Mouse (Mus musculus): Measurements from ENCODE around the gene Hoga1. TPM values are rescaled to one million over a fixed set of nuclear protein-coding genes. Genes with fewer than 3 reads are reported as not detected.

Gene Hoga1
- total RNA-seq, 2 experiments from 2014 or later: 1.1 to 1.7 TPM

DNA sequence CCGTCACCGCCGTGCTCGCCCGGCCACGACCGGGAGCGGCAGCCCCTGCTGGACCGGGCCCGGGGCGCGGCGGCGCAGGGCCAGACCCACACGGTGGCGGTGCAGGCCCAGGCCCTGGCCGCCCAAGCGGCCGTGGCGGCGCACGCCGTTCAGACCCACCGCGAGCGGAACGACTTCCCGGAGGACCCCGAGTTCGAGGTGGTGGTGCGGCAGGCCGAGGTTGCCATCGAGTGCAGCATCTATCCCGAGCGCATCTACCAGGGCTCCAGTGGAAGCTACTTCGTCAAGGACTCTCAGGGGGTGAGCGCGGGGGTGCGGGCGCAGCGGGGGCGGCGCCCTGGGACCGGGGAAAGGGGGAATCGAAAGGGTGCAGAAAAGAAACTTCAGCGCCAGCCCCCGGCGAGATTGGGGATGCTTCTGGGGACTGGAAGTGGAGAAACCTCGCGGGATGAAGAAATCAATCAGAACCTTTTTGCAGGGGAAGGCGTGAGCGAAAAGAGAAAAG is 45.3 kb downstream of the Hoga1 start:
- intact Hi-C loops (cut with DNase I): loop anchor here (2.0 kb wide), 1 partner anchor 38 kb away; the partner anchor contains the start of gene Avpi1

GRCm38 (mm10) chr19:42099406-42099805 is 54.0 kb downstream of the Hoga1 start:
- DNase-seq (ENCODE audit: low spot score): no peak
- intact Hi-C loops (cut with DNase I): no loop called here

More for the DNA sequence above, 45.3 kb downstream of the Hoga1 start:
- DNase-seq (ENCODE audit: low spot score): no peak

DNA sequence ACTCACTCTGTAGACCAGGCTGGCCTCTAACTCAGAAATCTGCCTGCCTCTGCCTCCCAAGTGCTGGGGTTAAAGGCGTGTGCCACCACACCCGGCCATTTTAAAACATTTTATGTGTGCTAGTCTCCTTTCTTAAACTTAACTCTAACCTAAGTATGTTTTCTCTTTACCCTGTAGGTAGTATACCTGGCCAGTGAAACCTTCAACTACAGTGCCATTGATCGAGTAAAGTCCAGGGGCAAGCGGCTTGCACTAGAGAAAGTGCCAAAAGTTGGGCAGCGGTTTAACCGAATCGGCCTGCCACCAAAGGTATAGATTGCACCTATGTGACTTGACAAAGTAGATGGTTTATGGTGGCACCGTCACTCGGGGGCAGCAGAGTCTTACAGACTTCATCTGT is 59.3 kb downstream of the Hoga1 start:
- intact Hi-C loops (cut with DNase I): no loop called here

DNA sequence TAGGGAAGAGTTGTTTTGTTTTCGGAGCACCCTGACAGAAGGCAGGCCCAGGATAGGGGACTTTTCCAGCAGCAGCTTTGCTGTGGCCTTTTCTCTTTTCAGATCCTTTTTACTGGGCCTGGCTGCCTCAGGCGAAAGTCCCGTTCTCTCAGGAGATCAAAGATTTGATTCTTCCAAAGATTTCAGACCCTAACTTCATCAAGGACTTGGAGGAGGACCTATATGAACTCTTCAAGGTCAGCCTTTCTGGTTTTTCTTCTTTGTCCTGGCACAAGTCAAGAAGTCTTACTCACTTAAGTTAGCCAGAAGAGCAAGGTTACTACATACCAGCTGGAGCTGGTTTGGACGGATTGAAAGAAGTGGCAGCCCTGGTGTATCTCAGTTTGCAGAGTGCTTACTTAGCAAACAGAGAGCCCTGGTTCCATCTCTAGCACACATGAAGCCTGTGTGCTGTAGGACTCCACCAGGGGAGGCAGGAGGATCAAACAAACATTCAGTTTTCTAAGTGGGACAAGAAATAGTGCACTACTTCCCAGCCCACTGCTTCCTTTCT is 70.4 kb downstream of the Hoga1 start:
- intact Hi-C loops (cut with DNase I): no loop called here
- no peak for DNase-seq (ENCODE audit: low spot score)

More for the DNA sequence above, 59.3 kb downstream of the Hoga1 start:
- DNase-seq (ENCODE audit: low spot score): no peak

DNA sequence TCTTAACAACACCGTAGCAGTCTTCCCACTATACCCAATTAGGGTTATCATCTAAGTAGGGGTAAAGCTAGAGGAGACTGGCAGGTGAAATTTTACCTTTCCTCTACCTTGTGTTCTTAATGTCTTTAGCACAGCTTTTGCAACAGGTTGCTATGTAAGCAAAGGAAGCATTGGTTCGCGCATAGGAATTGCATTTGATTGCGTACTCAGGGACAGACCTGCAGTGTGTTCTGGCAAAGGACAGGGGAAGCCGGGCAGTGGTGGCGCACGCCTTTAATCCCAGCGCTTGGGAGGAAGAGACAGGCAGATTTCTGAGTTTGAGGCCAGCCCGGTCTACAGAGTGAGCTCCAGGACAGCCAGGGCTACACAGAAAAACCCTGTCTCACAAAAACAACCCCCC is 72.7 kb downstream of the Hoga1 start:
- intact Hi-C loops (cut with DNase I): no loop called here
- no peak for DNase-seq (ENCODE audit: low spot score)

GRCm38 (mm10) chr19:42118596-42118995 is 73.2 kb downstream of the Hoga1 start:
- intact Hi-C loops (cut with DNase I): no loop called here

GRCm38 (mm10) chr19:42120451-42120850 is 75.0 kb downstream of the Hoga1 start:
- intact Hi-C loops (cut with DNase I): no loop called here
- DNase-seq (ENCODE audit: low spot score): no peak

More at GRCm38 (mm10) chr19:42118596-42118995, 73.2 kb downstream of the Hoga1 start:
- no peak for DNase-seq (ENCODE audit: low spot score)

Other genes with a start within 250 kb of the Hoga1 start
- gene Arhgap19, start 243.6 kb upstream of the Hoga1 start, total RNA-seq (2021): 1 to 10 TPM; 1.6 to 1.8 TPM
- gene Frat1, start 215.6 kb upstream of the Hoga1 start, total RNA-seq (2021): 1 to 10 TPM; 3.7 to 4.9 TPM
- 1 to 10 TPM; 5.6 to 5.8 TPM for gene Frat2, start 197.5 kb upstream of the Hoga1 start, total RNA-seq (2021)
- gene Rrp12, start 149.4 kb upstream of the Hoga1 start, total RNA-seq (2021): 10 to 100 TPM; 14.1 to 15.5 TPM
- 100 to 1,000 TPM in 1 of 2 experiments, 10 to 100 TPM in 1; 98.5 to 103 TPM for gene Pgam1, start 133.7 kb upstream of the Hoga1 start, total RNA-seq (2021)
- 10 to 100 TPM; 10.8 to 12.4 TPM for gene Exosc1, start 112.2 kb upstream of the Hoga1 start, total RNA-seq (2021)
- 10 to 100 TPM; 17.1 to 17.6 TPM for gene Zdhhc16, start 112.1 kb upstream of the Hoga1 start, total RNA-seq (2021)
- 10 to 100 TPM; 13.2 to 17.2 TPM for gene Mms19, start 64.5 kb upstream of the Hoga1 start, total RNA-seq (2021)
- gene Ubtd1, start 63.8 kb upstream of the Hoga1 start, total RNA-seq (2021): 10 to 100 TPM; 22.3 to 23.8 TPM
- not detected for gene Ankrd2, start 9.6 kb upstream of the Hoga1 start, total RNA-seq (2021)
- gene 4933411K16Rik, start 6.6 kb downstream of the Hoga1 start, total RNA-seq (2021): not detected
- gene Morn4, start 40.7 kb downstream of the Hoga1 start, total RNA-seq (2021): 1 to 10 TPM; 3.3 to 3.7 TPM
- gene Pi4k2a, start 44.9 kb downstream of the Hoga1 start, total RNA-seq (2021): 10 to 100 TPM; 18.4 to 19.0 TPM
- 10 to 100 TPM in 1 of 2 experiments, 1 to 10 TPM in 1; 9.7 to 14.5 TPM for gene Avpi1, start 83.4 kb downstream of the Hoga1 start, total RNA-seq (2021)
- gene Marveld1, start 101.8 kb downstream of the Hoga1 start, total RNA-seq (2021): 10 to 100 TPM; 20.9 to 24.3 TPM
- gene Zfyve27, start 118.3 kb downstream of the Hoga1 start, total RNA-seq (2021): 10 to 100 TPM; 18.3 to 23.0 TPM
- gene Sfrp5, start 156.6 kb downstream of the Hoga1 start, total RNA-seq (2021): 1 to 10 TPM; 5.3 to 7.9 TPM
- under 1 TPM; 0.67 to 0.83 TPM for gene Golga7b, start 202.0 kb downstream of the Hoga1 start, total RNA-seq (2021)